Mouse (Mus musculus): ENCODE results near the gene Gm2001.
"Not testable (repeated sequence)": the region's sequence is repeated elsewhere in the genome, so short reads cannot be mapped to it uniquely, and the experiment has no call there.

GRCm38 (mm10) chr12:87816277-87816676 lies 25.9 kb downstream of the Gm2001 start, which contains the start of gene BB287469:
- TF ChIP-seq CHD2 (IDR thresholded peaks at IDR 0.05; ENCODE audit: low read depth, low read length); ZC3H11A (IDR thresholded peaks at IDR 0.05; ENCODE audit: borderline replicate concordance, low read depth, low read length); MAFK (IDR thresholded peaks at IDR 0.05; ENCODE audit: insufficient read depth, low read depth, low read length): not testable (repeated sequence)
